In the genomic region with DNA sequence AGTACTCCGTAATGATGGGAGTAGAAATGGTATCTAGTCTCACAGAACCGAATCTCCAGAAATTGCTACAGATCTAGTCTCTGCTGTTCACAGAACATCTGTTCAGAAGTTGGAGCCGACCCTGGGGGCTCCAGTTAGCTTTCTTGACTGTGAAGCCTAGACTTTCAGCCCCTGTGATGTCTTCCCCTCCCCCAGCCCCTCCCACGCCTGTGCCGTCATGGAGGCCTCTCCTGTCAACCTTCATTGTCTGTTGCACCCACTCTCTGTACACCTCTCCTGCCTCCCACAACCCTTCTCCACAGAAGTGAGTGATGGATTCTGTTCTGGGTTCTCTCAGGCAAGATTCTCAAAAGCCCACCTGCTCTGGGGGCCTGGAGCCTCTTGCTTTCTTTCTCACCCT, we compare ENCODE assay signal across 20 mouse cellular contexts.
"Had no signal": no experiment of that assay in that cellular context is flagged by ENCODE, and none has a peak within 500 bp of the region (broad histone marks: within the 10 kb centered on the region; RNA-seq: fewer than 3 reads in every experiment).

No protein-coding gene starts in this region.

- H3K27ac ChIP-seq: kidney, embryonic 15.5 days; left cerebral cortex, adult 2 months; liver, embryonic 13.5 days; midbrain, embryonic 12.5 days; midbrain, embryonic 15.5 days; neural tube, embryonic 13.5 days; stomach, postnatal 0 days had no signal

- H3K4me3 ChIP-seq: kidney, embryonic 15.5 days; left cerebral cortex, adult 2 months; liver, embryonic 13.5 days; midbrain, embryonic 12.5 days; midbrain, embryonic 15.5 days; myocyte; neural tube, embryonic 13.5 days had no signal

- H3K4me2 ChIP-seq: kidney, embryonic 15.5 days; liver, embryonic 13.5 days; midbrain, embryonic 12.5 days; midbrain, embryonic 15.5 days; neural tube, embryonic 13.5 days had no signal

- H3K4me1 ChIP-seq: liver, embryonic 13.5 days; midbrain, embryonic 15.5 days had no signal

- ATAC-seq: midbrain, embryonic 15.5 days had no signal

- H3K9ac ChIP-seq: kidney, embryonic 15.5 days; liver, embryonic 13.5 days; midbrain, embryonic 12.5 days; midbrain, embryonic 15.5 days; neural tube, embryonic 13.5 days had no signal

- DNase-seq: kidney, adult 8-10 months; kidney, postnatal 10 days; kidney, postnatal 36 days; layer of hippocampus, postnatal 36 days; liver, embryonic 13.5 days; lung, adult 2 months; lung, postnatal 14 days; lung, postnatal 4 days; retina, postnatal 1 day; right cerebral cortex, postnatal 14 days; right cerebral cortex, postnatal 4 days; thymus, adult 18-20 months; thymus, postnatal 36 days had no signal

- H3K9me3 ChIP-seq: kidney, embryonic 15.5 days; liver, embryonic 13.5 days; midbrain, embryonic 12.5 days; midbrain, embryonic 15.5 days; neural tube, embryonic 13.5 days had no signal

- H3K27me3 ChIP-seq: kidney, embryonic 15.5 days; liver, embryonic 13.5 days; midbrain, embryonic 12.5 days; midbrain, embryonic 15.5 days; neural tube, embryonic 13.5 days had no signal

- H3K36me3 ChIP-seq: kidney, embryonic 15.5 days; liver, embryonic 13.5 days; midbrain, embryonic 12.5 days; midbrain, embryonic 15.5 days; neural tube, embryonic 13.5 days had no signal
